Mouse (Mus musculus): ENCODE data around the gene Runx1.

DNA sequence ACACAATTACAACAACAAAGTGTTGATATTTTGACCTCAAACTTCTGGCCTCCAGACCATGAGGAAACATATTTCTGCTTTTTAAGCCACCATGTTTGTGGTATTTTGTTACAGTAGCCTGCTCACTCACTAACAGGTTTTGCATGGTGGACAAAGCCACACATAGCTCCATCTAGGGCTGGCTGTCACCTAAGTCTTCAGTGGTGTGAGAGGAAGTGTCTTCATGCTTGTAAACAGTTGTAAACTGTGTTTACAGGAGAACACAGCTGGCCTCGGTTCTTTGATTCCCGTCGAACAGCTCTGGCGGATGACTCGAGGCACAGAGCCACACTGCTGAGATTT lies 4.4 kb downstream of the Runx1 start:
- TF ChIP-seq CTCF (IDR thresholded peaks at IDR 0.05; ENCODE audit: insufficient read depth, low read length) = no peak
- TF ChIP-seq POLR2A (IDR thresholded peaks at IDR 0.05; ENCODE audit: borderline replicate concordance, extremely low read depth, low read depth, low read length) = no peak

Data from lung, adult 2 months (tissue).